Mouse (Mus musculus) skeletal muscle tissue, adult 2 months (tissue): ENCODE results near the gene Bicra.
A peak's percentile ranks its signal among the peaks of the same experiment; 100 is the strongest.

Experiments used
- DNase-seq: peaks from one replicate; pipeline ENCODE4 v3.0.0-alpha.2; 2012; ENCODE audit warnings: low read depth, low spot score

Bicra gene

DNA sequence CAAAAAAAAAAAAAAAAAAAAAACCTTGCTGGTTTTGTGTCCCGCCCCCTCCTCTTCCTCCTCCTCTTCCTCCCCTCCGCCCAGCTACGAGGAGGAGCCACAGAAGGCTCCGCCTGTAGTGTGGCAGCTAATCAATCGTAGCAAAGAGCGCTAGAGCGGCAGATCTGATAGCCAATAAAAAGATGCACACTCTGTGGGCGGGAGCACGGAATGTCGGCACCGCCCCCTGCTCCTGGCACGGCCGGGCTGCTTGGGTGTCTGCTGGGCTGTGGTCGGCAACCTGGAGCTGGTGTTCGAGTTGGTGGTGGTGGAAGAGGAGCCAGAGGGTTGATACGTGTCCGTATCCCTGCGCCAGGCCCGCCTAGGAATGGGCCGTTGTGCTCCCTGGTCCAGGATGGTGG lies 443 bp upstream of the Bicra start:
- DNase-seq = peak; percentile 99

DNA sequence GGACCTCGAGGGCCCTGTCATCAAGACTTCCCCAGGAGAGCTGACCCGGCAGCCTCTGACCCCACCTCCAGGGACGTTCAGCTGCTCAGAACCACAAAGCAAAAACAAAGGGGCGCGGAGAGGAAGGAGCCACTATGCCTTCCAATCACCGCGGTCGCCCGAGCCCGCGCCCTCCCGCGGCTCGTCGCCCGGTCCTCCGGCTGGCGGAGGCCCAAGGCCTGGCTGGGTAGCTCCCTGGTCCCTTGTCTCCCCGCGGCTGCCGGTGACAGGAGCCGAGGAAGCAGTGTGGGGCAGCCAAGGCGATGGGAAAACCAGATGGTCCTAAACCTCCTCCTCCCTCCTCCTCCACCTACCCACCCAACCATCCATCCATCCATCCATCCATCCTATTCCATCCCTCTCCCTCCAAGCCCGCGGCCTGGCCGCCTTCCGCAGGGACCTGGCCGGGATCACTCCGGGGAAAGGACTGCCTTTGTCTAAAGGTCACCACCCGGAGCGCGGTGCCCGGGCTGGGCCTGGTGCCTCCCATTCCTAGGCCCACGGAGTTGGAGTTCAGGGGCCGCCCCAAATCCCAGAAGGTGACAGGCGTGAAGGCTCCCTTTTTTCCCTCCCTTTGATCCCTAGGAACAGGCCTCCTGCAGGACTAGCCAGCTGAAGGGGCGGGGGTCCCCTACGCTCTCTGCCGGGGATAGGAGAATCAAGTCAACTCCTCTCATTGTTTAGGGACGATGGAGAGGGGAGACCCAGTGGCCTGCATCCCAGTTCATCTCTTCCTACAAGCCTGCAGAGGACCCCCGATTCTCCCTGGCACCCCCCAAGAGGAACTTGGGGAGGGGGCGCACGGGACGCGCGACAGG lies 1.0 kb downstream of the Bicra start:
- DNase-seq = peak; percentile 77

DNA sequence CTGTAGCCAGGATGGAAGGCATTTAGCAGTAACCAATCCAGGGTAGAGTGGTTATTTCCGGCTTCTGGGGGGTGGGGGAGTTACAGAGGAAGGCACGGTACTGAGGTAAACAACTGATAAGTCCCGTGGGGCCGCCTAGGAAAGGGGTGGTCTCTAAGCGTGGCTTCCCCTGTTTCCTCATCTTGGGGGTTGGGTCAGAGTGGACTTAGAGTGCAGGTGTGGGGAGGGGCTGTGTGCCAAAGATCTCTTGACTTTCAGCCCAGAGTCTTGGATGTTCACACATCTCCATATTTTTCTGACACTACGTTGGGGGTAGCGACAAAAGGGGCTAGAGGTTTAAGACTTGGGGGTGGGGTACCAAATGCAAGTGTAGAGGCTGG lies 1.6 kb downstream of the Bicra start:
- DNase-seq = peak; percentile 67

DNA sequence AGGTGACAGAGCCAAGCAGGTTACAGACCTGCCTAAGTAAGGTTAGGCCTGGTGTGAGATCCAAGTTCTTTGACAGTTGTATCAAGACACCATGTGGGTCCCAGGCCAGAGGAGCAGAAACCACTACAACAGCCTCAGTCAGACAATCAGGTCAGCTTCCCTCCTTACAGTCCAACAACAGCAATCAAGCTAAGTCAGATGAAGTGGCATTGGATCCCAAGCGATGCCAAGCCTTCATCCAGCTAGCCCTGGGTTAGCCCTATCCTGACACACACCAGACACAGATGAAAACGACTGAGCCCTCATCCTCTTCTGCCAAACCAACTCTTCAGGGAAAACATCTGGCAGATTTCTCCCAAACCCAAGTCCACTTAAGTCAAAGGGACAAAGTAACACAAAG lies 2.2 kb downstream of the Bicra start:
- no peak for DNase-seq

DNA sequence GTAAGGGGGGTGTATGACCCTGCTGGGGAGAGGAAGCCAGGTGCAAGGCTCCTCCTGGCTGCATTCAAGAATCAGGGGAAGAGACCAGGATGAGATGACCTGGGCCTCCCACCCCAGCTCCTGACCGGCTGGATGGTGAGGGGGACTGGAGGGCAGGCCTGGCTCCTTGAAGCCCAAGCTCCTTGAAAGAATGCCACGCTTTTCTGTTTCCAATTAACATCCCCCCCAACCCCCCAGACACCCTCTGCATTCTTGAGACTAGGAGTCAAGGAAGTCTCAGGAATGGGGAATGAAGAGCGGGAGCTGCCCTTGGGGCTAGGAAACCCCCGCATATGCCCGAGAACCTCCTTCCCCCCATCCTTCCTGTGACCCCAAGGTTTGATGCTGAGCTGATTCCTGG lies 3.2 kb downstream of the Bicra start:
- no peak for DNase-seq

DNA sequence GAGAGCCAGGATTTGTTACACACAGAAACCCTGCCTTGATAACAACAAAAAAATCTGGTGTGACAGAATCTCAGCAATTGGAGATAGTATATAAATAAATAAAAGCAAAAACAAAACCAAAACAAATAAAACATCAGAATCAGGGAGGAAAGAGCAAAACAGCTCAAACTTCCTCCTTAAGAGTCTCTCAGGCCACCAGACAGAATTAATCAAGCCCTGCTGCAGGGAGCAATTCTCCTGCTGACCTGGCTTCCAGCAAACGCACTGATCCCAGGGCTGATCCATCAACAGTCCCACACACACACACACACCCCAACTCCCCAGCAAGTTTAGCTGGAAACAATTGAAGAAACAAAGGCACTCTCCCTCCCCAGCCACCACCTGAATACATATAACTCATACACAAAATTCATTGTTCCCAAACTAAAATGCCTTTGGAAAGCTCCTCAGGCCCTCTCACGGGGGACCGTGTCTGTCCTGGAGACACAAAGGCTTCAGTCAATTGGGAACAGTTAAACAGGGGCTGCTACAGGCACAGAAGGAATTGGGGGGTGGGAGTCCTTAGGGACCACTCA lies 3.8 kb downstream of the Bicra start:
- no peak for DNase-seq

DNA sequence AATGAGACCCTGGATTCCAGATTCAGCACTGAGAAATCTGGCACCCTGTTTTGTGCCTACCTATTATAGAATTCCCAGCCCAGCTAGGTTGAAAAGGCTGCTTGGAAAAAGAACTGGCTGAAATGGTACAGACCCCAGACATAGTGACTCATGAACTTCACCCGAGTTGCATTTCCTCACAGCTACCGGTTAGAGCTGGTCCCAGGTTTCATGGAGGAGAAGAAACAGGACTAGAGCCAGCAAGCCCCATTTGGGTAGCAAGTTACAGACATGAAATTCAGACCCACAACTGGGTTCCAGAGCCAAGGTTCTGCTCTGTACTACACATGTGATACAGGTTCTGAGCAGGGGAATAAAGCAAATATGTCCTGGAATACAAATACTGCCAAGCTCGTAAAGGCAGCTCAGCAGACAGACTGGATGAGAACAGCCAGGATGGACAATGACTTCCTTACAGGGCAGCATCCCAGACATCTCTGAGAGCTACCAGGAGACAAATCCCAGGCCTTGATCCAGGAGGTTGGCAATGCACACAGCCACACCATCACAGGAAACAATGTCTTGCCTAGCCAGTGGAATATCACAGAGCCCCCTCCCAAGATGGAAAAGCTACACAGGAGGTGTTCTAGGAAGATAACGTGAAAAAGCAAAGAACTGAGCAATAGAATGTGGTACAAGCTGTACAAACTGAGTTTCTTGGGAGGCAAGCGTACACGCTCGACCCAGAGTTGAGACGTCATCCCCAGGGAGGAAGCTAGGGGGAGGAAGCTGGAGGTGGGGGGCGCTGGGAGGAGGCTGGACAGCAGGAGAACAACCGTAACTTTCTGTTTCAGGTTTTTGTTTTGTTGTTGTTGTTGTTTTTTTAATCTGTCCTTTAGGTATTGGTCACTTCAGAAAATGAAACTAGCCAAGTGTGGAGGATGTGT lies 4.6 kb downstream of the Bicra start:
- DNase-seq = no peak

DNA sequence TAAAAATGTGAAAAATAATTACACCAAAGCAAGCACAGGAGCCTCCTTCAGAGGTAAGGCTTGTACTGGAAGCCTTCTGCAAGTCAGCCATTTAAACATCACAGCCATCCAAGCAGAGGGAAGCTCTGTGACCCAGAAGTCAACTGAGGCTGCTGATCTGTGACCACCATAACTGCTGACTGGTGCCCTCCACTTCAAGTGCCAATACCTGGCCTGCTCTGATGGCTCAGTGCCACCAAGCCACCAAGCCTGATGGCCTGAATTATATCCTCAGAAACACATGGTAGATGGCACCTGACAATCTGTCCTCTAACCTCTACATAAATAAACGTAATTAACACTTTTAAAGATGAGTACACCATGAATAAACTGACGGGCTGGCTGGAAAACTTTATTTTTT lies 6.5 kb downstream of the Bicra start:
- DNase-seq = no peak

DNA sequence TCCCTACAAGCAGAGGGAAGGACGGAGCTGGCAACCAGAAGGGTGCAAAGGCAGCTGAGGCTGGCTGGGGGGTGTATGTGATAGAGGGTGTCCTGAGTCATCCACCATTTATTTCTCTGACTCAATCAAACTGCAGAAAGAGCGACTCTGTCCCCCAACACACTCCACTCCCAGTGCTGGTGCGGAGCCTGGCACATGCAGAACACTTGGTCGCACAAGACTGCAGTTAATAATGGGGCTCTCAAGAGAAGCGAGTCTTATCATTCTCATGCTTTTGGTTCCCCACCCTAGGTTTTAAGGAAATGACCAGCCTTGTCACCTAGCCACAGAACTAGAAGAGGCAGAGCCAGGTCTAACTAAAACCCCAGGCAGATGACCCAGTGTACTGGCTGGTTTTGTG lies 8.4 kb downstream of the Bicra start:
- DNase-seq = no peak

DNA sequence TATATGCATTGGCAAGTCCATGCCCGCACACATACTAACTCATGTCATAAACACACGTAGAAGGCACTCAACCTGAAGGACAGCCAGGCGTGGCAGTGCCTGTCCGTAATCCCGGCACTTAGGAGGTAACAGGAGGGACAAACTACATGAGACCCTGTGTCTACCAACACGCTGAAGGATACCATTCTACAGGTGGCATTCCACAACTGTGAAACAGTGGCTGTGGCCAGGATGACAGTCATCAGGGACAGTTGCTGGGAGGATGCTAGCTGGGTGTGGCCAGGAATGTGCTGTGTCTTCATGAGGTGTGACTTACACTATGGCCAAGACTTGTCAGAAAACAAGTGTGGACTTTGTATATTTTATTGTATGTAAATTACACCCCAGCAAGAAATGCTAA lies 10.7 kb downstream of the Bicra start:
- DNase-seq = no peak

DNA sequence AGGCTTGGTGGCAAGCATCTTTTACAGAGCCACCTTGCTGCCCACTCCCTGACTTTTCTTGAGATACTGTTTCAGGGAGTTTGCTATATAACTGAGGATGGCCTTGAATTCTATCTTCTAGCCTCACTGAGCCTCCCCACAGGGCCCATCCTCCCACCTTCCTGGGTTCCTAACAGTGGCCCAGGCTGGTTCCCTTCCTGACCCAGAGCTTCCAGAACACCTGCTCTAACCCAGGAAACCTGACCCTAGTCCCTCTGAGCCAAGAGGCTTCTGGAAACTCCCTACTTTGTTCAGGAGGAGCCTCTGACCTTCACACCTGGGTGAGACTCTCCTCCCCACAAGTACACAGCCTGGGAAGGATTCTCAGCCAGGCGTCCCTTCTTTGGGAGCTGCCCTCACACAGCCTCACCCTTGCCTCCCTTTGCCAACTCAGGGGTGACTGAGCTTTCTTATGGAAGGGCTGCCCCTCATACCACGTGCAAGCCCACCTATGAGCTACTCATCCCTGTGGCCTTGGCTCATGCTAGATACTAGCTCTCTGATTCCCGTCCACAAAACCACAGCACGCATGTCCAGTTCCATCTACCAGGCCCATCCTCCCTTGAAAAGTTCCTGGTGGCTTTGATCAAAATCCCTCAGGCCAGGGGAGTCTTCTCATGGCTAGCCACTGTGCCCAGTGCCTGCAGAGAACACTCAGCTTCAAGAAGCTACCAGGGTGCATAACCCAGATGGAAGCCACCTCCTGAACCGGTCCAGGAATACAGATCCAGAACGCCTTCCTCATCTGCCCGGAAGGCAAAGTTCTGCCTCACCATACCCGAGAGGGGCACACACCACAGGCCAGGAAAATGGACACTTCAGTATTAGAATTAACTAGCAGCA lies 13.9 kb downstream of the Bicra start:
- DNase-seq = no peak

DNA sequence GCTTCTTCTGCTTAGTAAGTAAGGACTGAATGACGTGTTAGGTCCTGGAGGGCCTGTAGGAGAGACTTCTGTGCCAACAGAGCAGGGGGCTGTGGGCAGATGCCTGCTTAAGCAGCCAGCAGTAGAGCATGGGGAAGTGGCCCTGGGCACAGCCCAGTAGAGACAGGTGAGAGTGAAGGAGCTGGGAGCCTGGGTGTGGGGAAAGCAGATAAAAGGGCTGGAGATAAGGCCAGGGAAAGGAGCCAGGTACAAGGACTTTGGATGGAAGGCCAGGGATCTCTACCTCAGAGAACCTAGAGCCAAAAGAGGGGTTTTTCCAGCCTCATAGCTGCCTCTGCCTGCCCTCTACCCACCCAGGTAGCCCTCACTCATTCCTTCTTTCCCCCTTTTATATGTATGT lies 14.7 kb downstream of the Bicra start:
- no peak for DNase-seq

DNA sequence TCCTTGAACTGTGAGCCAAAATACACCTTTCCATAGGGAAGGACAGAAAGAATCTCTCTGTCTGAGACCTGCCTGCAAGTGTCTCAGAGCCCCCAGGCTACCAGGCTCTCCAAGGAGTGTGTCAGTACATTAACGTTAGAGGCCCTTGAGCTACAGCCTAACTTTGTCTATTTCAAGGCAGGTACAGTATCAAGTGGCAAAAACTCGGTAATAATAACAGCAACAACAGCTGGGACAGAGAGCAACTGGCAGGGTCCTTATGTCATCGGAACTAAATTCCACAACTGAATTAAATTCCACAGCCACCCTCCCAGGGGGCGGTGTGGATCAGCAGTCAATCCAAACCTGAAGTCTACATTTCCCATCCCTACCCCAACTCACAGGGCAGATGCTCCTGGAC lies 16.6 kb downstream of the Bicra start:
- no peak for DNase-seq

DNA sequence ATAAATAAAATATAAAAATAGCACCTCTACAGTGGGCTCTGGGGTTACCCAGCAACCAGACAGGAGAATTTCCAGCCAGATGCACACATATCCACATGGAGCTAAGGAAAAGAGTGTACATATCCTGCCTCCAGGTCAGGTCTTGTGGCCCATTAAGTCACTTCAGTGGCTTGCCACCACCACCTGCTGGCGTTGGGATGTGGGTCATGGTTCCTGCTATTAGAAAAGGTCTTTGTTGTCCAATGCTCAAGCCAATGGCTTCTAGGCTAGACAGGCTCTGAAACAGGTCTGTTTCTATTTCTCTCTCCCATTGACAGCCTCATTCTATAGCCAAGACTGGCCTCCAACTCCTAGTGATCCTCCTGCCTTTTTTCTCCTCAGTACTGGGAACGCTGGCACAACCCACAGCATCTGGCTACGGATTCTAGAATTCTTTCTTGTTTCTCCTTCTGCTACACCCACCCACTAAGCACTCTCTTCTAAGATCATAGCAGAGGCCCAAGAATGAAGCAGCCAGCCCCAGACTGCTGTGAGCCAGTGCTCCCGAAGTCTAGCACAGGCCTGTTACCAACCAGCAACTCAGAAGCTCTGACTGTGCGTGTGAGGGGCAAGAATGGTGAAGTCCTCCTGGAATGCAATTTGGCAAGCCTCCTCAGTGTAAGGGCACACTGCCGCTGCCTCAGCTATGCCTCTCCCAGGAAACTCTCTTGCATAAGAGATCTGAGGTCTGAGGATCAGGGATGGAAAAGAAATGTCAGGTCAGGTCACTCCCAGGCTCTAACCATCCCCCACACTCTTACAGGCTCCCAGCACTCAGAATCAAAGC lies 19.4 kb downstream of the Bicra start:
- DNase-seq = peak; percentile 91

DNA sequence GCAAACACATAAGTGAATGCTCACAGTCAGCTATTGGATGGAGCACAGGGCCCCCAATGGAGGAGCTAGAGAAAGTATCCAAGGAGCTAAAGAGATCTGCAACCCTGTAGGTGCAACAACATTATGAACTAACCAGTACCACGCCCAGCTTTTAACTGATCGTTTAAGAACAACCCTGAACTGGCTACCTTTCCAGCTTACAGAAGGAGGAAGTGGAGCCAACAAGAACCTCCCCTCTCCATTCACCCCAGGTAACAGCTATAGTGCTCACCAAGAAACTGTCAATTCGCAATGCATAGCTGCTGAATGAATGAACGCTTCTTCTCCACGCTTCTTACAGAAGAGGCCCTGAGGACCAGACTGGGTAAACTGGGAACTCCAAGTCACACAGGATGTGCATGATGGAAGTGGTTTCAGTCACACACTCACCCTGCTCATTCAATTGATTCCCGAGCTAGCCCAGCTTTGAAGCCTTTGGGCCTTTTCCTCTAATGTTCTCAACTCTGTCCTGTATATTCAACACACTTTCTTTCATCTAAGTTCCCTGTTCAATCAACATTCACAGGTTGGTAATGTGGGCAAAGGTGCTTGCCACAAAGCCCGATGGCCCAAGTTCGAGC lies 23.0 kb downstream of the Bicra start:
- no peak for DNase-seq

DNA sequence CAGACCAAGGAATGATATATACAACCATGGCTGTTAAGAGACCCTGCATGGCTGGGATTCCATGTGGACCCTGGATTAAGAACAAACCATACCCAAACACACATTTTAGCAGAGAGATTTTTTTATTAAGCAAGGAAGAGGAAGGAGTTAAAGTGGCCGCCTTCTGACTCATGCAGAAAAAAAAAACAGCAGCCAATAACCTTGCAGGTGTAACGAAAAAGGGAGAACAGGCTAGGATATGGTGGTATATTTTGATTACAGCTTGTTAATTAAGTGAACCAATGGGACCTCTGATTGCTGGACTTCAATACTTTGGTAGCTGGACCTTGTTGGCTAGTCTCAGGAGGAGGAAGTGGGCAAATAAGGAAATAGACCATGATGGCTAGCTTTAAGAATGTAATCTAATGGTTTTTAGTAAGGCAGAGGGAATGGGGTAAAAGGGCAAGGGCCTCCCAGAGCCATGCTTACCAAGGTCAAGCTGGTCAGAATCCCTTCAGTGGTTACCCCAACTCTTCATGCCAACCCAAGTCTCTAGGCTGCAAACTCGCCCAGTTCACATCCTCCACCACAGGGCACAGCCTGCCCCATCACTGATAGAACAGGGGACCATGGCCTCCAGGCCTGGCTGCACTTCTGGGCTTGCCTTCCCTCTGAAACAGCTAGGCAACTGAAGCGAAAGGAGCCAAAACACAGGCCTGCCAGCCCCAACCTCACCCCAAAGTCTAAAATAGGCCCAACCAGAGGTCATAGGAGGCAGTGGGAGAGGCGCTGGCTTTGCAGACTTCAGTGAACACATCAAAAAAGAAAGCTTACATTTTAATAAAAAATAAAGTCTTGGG lies 28.2 kb downstream of the Bicra start:
- DNase-seq = no peak

DNA sequence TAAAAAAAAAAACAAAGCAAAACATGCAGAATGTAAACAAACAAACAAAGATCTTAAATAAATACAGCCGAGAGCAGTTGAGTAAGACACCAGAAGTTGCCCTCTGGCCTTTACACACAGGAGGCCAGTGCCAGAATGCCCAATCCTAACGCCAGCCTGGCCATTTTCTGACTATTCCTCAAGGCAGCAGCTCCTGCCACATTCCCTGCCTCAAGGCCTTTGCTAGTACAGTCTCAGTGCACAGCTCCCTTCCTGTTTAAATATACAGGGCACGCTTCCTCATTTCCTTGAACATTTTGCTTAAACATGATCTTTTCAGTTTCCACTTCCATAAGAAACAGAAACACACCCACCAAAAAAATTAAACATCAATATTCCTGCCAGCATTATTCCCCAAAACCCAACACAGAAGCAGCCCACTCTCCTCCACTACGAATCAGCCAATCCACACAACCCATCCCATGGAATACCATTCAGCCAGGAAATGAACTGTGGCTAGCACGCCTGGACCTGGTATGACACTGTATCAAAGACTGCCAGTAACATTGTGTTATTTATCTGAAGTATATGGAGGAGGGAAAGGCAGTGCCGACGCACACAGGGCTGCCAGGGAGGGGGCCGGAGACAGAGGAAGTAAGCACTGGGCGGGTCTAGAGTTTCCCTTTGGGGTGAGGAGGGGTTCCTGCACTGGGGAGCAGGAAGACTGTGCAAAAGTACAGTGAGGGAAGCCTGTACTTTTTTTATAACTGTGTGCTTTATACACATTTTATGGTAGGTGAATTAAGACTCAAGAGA lies 29.5 kb downstream of the Bicra start:
- DNase-seq = no peak

DNA sequence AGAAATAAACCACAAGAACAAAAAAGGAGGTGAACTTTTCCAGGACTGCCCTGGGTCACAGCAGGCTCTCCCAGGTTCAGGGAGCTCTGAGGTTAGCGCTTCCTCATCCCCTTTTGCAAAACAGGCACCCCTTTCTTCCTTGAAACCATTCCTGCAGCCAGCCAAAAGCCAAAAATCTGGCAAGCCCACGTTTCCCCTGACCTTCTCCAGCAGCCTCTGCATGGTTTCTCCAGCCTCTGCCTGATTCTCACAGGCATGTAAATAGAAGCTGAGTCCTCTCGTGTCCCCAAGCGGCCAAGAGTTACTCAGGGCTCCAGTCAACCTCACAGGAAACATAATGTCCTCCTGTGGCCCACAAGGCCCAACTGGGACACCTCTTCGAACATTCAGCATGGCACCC lies 32.3 kb downstream of the Bicra start:
- no peak for DNase-seq
